8 mouse cellular contexts compared by ENCODE assay signal in genomic region chr13:61804168-61804874, GRCm38 (mm10).
DNase-seq lines count a peak whose midpoint lies in the region; ATAC-seq and TF ChIP-seq lines count a peak whose summit lies in the region.
"Not testable (repeated sequence)": the region's sequence is repeated elsewhere in the genome, so short reads cannot be mapped to it uniquely, and the experiment has no call there.

No protein-coding gene starts in this region.

- under 1% methylated on average over 19 of the region's 19 CpGs for WGBS in bone marrow, adult 2 months
- under 1% methylated on average over 19 of the region's 19 CpGs for WGBS in heart, embryonic 10.5 days
- under 1% methylated on average over 19 of the region's 19 CpGs for WGBS in kidney, adult 2 months
- 1% methylated on average over 19 of the region's 19 CpGs for WGBS in limb, embryonic 14.5 days
- 1% methylated on average over 19 of the region's 19 CpGs for WGBS in midbrain, embryonic 12.5 days

- DNase-seq in heart, embryonic 10.5 days (ENCODE audit: low spot score) = peak; percentile 90
- peak; percentile 63 for DNase-seq in kidney, adult 2 months
- peak; percentile 60 for DNase-seq in limb, embryonic 14.5 days (ENCODE audit: low spot score)
- peak; percentile 4 for DNase-seq in right cerebral cortex, postnatal 4 days
- peak; percentile 30 to 43 for DNase-seq in urinary bladder, postnatal 36 days (ENCODE audit: low spot score in 2 of 2)

- H3K9ac ChIP-seq in limb, embryonic 14.5 days (ENCODE audit: low read depth, low read length, severe bottlenecking) = peak overlapping the region; percentile 75
- H3K9ac ChIP-seq in midbrain, embryonic 12.5 days (replicated peaks) = peak overlapping the region; percentile 62

- not testable (repeated sequence) for H3K36me3 ChIP-seq in heart, embryonic 10.5 days; kidney, adult 2 months (ENCODE audit: control insufficient read depth, insufficient read depth, low read length); limb, embryonic 14.5 days (ENCODE audit: control insufficient read depth, insufficient read depth, low read length); midbrain, embryonic 12.5 days

- H3K4me2 ChIP-seq in limb, embryonic 14.5 days (replicated peaks; ENCODE audit: low read depth, low read length, severe bottlenecking) = peak overlapping the region; percentile 47
- H3K4me2 ChIP-seq in midbrain, embryonic 12.5 days (replicated peaks) = peak overlapping the region; percentile 53

- not testable (repeated sequence) for TF ChIP-seq POLR2A in bone marrow, adult 2 months (IDR thresholded peaks at IDR 0.05; ENCODE audit: borderline replicate concordance, control insufficient read depth, low read depth, low read length); kidney, adult 2 months (IDR thresholded peaks at IDR 0.05; ENCODE audit: low read depth, low read length); limb, embryonic 14.5 days (IDR thresholded peaks at IDR 0.05; ENCODE audit: borderline replicate concordance, extremely low read depth, insufficient read depth, insufficient read length)
- TF ChIP-seq POLR2A in embryonic fibroblast, embryonic 13.5 days (IDR thresholded peaks at IDR 0.05; ENCODE audit: low read depth, low read length) = peak; percentile 58

- not testable (repeated sequence) for H3K27me3 ChIP-seq in heart, embryonic 10.5 days (ENCODE audit: insufficient read depth, poor library complexity, severe bottlenecking); kidney, adult 2 months (replicated peaks; ENCODE audit: control insufficient read depth, insufficient read depth, low read length); limb, embryonic 14.5 days (ENCODE audit: control insufficient read depth, insufficient read depth, low read length); midbrain, embryonic 12.5 days

- H3K27ac ChIP-seq in bone marrow, adult 2 months (ENCODE audit: control insufficient read depth, insufficient read depth, low read depth, low read length, poor library complexity); embryonic fibroblast, embryonic 13.5 days (ENCODE audit: insufficient read depth, low read length); kidney, adult 2 months (ENCODE audit: insufficient read depth, low read depth, low read length); limb, embryonic 14.5 days (replicated peaks; ENCODE audit: low read depth, low read length); midbrain, embryonic 12.5 days (replicated peaks): not testable (repeated sequence)
- peak overlapping the region; percentile 83 for H3K27ac ChIP-seq in heart, embryonic 10.5 days

- not testable (repeated sequence) for H3K4me1 ChIP-seq in bone marrow, adult 2 months (ENCODE audit: control insufficient read depth, insufficient read depth, low read length); embryonic fibroblast, embryonic 13.5 days (ENCODE audit: control insufficient read depth, insufficient read depth, low read length); heart, embryonic 10.5 days; kidney, adult 2 months (ENCODE audit: control insufficient read depth, insufficient read depth, low read length); limb, embryonic 14.5 days (ENCODE audit: control insufficient read depth, insufficient read depth, low read length); midbrain, embryonic 12.5 days

- ATAC-seq in limb, embryonic 14.5 days (ENCODE audit: low FRiP score, low read depth) = not testable (repeated sequence)
- ATAC-seq in midbrain, embryonic 12.5 days (ENCODE audit: low FRiP score, low read depth) = peak; percentile 58; the same call in 1 of the 2 replicates

- H3K4me3 ChIP-seq in bone marrow, adult 2 months (replicated peaks; ENCODE audit: control insufficient read depth, low read depth, low read length) = peak overlapping the region; percentile 64
- H3K4me3 ChIP-seq in embryonic fibroblast, embryonic 13.5 days (ENCODE audit: insufficient read depth, low read length) = peak overlapping the region; percentile 69
- H3K4me3 ChIP-seq in heart, embryonic 10.5 days = peak overlapping the region; percentile 68
- H3K4me3 ChIP-seq in kidney, adult 2 months (ENCODE audit: insufficient read depth, low read depth, low read length) = peak overlapping the region; percentile 67
- H3K4me3 ChIP-seq in limb, embryonic 14.5 days (replicated peaks; ENCODE audit: low read length) = peak overlapping the region; percentile 53
- peak overlapping the region; percentile 60 for H3K4me3 ChIP-seq in midbrain, embryonic 12.5 days

- not testable (repeated sequence) for TF ChIP-seq CTCF in bone marrow, adult 2 months (IDR thresholded peaks at IDR 0.05; ENCODE audit: control insufficient read depth, insufficient read depth, low read length); embryonic fibroblast, embryonic 13.5 days (IDR thresholded peaks at IDR 0.05; ENCODE audit: borderline replicate concordance, insufficient read depth, low read length); kidney, adult 2 months (conservative IDR thresholded peaks at IDR 0.05; ENCODE audit: insufficient read depth, insufficient read length, low read depth, low read length)

- not testable (repeated sequence) for H3K9me3 ChIP-seq in heart, embryonic 10.5 days; limb, embryonic 14.5 days (ENCODE audit: control insufficient read depth, low read length); midbrain, embryonic 12.5 days

Comparison
In these comparisons a context has a peak if more than half of its experiments do, and no peak if none do; other contexts are left out.
1. DNase-seq: peak in every context shown above with its lines; median percentile 90 in heart, embryonic 10.5 days; 63 in kidney, adult 2 months; 60 in limb, embryonic 14.5 days; 36 in urinary bladder, postnatal 36 days; 4 in right cerebral cortex, postnatal 4 days.